Mouse (Mus musculus) embryonic facial prominence, embryonic 10.5 days (tissue): Measurements from ENCODE around the gene Cldn6. TPM values are rescaled to one million over a fixed set of nuclear protein-coding genes. Genes with fewer than 3 reads are reported as not detected.

ENCODE experiments used
- DNase-seq: peaks from one replicate; pipeline ENCODE4 v3.0.0-alpha.2; 2017; ENCODE audit warnings: low spot score
- H3K27ac ChIP-seq: fragments of 300-500 bp; sonication (generic); replicated peaks from 2 replicates; pipeline ENCODE4 v1.5.1; 2016; ENCODE audit warnings: mild to moderate bottlenecking
- H3K27me3 ChIP-seq: fragments of 300-500 bp; sonication (generic); replicated peaks from 2 replicates; pipeline ENCODE4 v1.6.1; 2016; ENCODE audit warnings: low read depth, mild to moderate bottlenecking; ENCODE audit not compliant: poor library complexity, severe bottlenecking
- H3K36me3 ChIP-seq: fragments of 300-500 bp; sonication (generic); replicated peaks from 2 replicates; pipeline ENCODE4 v1.6.1; 2016; ENCODE audit warnings: mild to moderate bottlenecking, moderate library complexity
- H3K4me1 ChIP-seq: fragments of 300-500 bp; sonication (generic); 2 replicates; pipeline ENCODE4 v1.6.1; 2016
- H3K4me3 ChIP-seq: fragments of 300-500 bp; sonication (generic); 2 replicates; pipeline ENCODE4 v1.5.1; 2016; ENCODE audit warnings: mild to moderate bottlenecking, moderate library complexity
- H3K9me3 ChIP-seq: fragments of 300-500 bp; sonication (generic); 2 replicates; pipeline ENCODE4 v1.6.1; 2016; ENCODE audit warnings: mild to moderate bottlenecking
- WGBS: fragments of 180-500 bp; shearing (Covaris S2); methylation state at CpG from one replicate; pipeline ENCODE4 v1.1.7; 2016; 5-methylcytosine and 5-hydroxymethylcytosine counted together
- polyA plus RNA-seq: library from polyadenylated mRNA; unstranded; fragments of >200 nt; fragmentation: Nextera tagmentation; extraction: Ambion mirVana; gene quantifications from 2 replicates; pipeline ENCODE4 v1.2.1, GENCODE M21; 2016

Cldn6 gene
- polyA plus RNA-seq, 1 experiment from 2014 or later: 77.2 TPM

GRCm38 (mm10) chr17:23677236-23677679 is 1.8 kb upstream of the Cldn6 start, which contains the start of gene Tnfrsf12a:
Gene Tnfrsf12a (minus strand): TSS chr17:23677468.
- peaks cover 69% of the 10 kb centered on the region for H3K4me1 ChIP-seq
- WGBS: under 1% methylated on average over 34 of the region's 34 CpGs
- peak within 1 kb of the TSS; percentile 58 for H3K27ac ChIP-seq

GRCm38 (mm10) chr17:23680336-23680735 is 1.3 kb downstream of the Cldn6 start:
- peak overlapping the region; percentile 51 for H3K4me3 ChIP-seq
- peak overlapping the region; percentile 67; the same call in 1 of the 2 replicates for H3K27ac ChIP-seq
- H3K27me3 ChIP-seq: peaks cover 98% of the 10 kb centered on the region
- peaks cover 69% of the 10 kb centered on the region for H3K4me1 ChIP-seq
- WGBS: 74% methylated on average over 9 of the region's 9 CpGs
- H3K9me3 ChIP-seq: no peaks in the 10 kb centered on the region
- DNase-seq: no peak
- H3K36me3 ChIP-seq: no peaks in the 10 kb centered on the region

More at GRCm38 (mm10) chr17:23677236-23677679, 1.8 kb upstream of the Cldn6 start, which contains the start of gene Tnfrsf12a:
- peaks cover 79% of the 10 kb centered on the region for H3K27me3 ChIP-seq
- no peaks in the 10 kb centered on the region for H3K36me3 ChIP-seq
- DNase-seq: peak; percentile 91
- no peaks in the 10 kb centered on the region for H3K9me3 ChIP-seq
- peak within 1 kb of the TSS; percentile 71 for H3K4me3 ChIP-seq

- Histone ChIP-seq H3K27ac (no peak overlapping the region), H3K4me1 (peaks cover 62% of the 10 kb centered on the region), H3K36me3 (no peaks in the 10 kb centered on the region), H3K27me3 (peaks cover 94% of the 10 kb centered on the region), H3K9me3 (no peaks in the 10 kb centered on the region), H3K4me3 (peak overlapping the region; percentile 51)
- 77% methylated on average over 10 of the region's 10 CpGs for WGBS
- DNase-seq: no peak
These were observed 2.0 kb downstream of the Cldn6 start for GRCm38 (mm10) chr17:23681086-23681485.

- WGBS: 67% methylated on average over 4 of the region's 4 CpGs
- H3K4me1 ChIP-seq: peaks cover 52% of the 10 kb centered on the region
- H3K4me3 ChIP-seq: peak overlapping the region; percentile 51; the same call in 1 of the 2 replicates
- no peak for DNase-seq
- no peaks in the 10 kb centered on the region for H3K36me3 ChIP-seq
- H3K27me3 ChIP-seq: peaks cover 85% of the 10 kb centered on the region
- H3K27ac ChIP-seq: no peak overlapping the region
- H3K9me3 ChIP-seq: no peaks in the 10 kb centered on the region
These were observed 3.0 kb downstream of the Cldn6 start for GRCm38 (mm10) chr17:23682092-23682491.

GRCm38 (mm10) chr17:23682530-23682929 is 3.5 kb downstream of the Cldn6 start:
- no peaks in the 10 kb centered on the region for H3K36me3 ChIP-seq
- H3K27ac ChIP-seq: peak overlapping the region; percentile 63; the same call in 1 of the 2 replicates
- no peaks in the 10 kb centered on the region for H3K9me3 ChIP-seq
- peak overlapping the region; percentile 51 for H3K4me3 ChIP-seq
- DNase-seq: no peak
- H3K27me3 ChIP-seq: peaks cover 81% of the 10 kb centered on the region
- peaks cover 47% of the 10 kb centered on the region for H3K4me1 ChIP-seq
- 64% methylated on average over 3 of the region's 3 CpGs for WGBS

- H3K27ac ChIP-seq: peak overlapping the region; percentile 63
- H3K27me3 ChIP-seq: peaks cover 74% of the 10 kb centered on the region
- DNase-seq: no peak
- H3K36me3 ChIP-seq: no peaks in the 10 kb centered on the region
- peak overlapping the region; percentile 51 for H3K4me3 ChIP-seq
- peaks cover 44% of the 10 kb centered on the region for H3K4me1 ChIP-seq
- H3K9me3 ChIP-seq: no peaks in the 10 kb centered on the region
- WGBS: 26% methylated on average over 15 of the region's 15 CpGs
These were observed 4.2 kb downstream of the Cldn6 start for GRCm38 (mm10) chr17:23683226-23683625.

- peak; percentile 55 for DNase-seq
- peaks cover 44% of the 10 kb centered on the region for H3K4me1 ChIP-seq
- no peaks in the 10 kb centered on the region for H3K9me3 ChIP-seq
- peak within 1 kb of the TSS; percentile 51 for H3K4me3 ChIP-seq
- peaks cover 66% of the 10 kb centered on the region for H3K27me3 ChIP-seq
- 10% methylated on average over 15 of the region's 15 CpGs for WGBS
- peak within 1 kb of the TSS; percentile 63 for H3K27ac ChIP-seq
- H3K36me3 ChIP-seq: no peaks in the 10 kb centered on the region
These were observed 5.0 kb downstream of the Cldn6 start, which contains the start of gene Cldn9 for GRCm38 (mm10) chr17:23683856-23684672. Gene Cldn9 (minus strand): TSS chr17:23684026.

GRCm38 (mm10) chr17:23694491-23694890 is 15.4 kb downstream of the Cldn6 start:
- DNase-seq: peak; percentile 22
- Histone ChIP-seq H3K27me3 (peaks cover 30% of the 10 kb centered on the region), H3K9me3 (no peaks in the 10 kb centered on the region), H3K4me1 (peaks cover 46% of the 10 kb centered on the region), H3K4me3 (no peak overlapping the region), H3K27ac (0 out of 2 replicates have a peak overlapping the region, but pooled peaks have one; percentile 36), H3K36me3 (no peaks in the 10 kb centered on the region)
- WGBS: 65% methylated on average over 1 of the region's 1 CpGs

- Histone ChIP-seq H3K4me1 (peaks cover 54% of the 10 kb centered on the region), H3K27me3 (peaks cover 43% of the 10 kb centered on the region), H3K36me3 (no peaks in the 10 kb centered on the region), H3K27ac (peak overlapping the region; percentile 35; the same call in 1 of the 2 replicates), H3K9me3 (no peaks in the 10 kb centered on the region), H3K4me3 (peak overlapping the region; percentile 12; the same call in 1 of the 2 replicates)
- DNase-seq: peak; percentile 73
- WGBS: 4% methylated on average over 3 of the region's 3 CpGs
These were observed 16.8 kb downstream of the Cldn6 start for GRCm38 (mm10) chr17:23695801-23696200.

- peak; percentile 50 for DNase-seq
- peak overlapping the region; percentile 84 for H3K4me3 ChIP-seq
- peak overlapping the region; percentile 55 for H3K27ac ChIP-seq
- WGBS: 2% methylated on average over 101 of the region's 101 CpGs
- peaks cover 50% of the 10 kb centered on the region for H3K4me1 ChIP-seq
- H3K9me3 ChIP-seq: no peaks in the 10 kb centered on the region
- H3K27me3 ChIP-seq: peaks cover 51% of the 10 kb centered on the region
- no peaks in the 10 kb centered on the region for H3K36me3 ChIP-seq
These were observed 20.4 kb downstream of the Cldn6 start for GRCm38 (mm10) chr17:23699131-23700077.

- no peaks in the 10 kb centered on the region for H3K36me3 ChIP-seq
- H3K27ac ChIP-seq: peak overlapping the region; percentile 55; the same call in 1 of the 2 replicates
- peaks cover 51% of the 10 kb centered on the region for H3K27me3 ChIP-seq
- peak; percentile 92 for DNase-seq
- peak overlapping the region; percentile 84 for H3K4me3 ChIP-seq
- H3K4me1 ChIP-seq: peaks cover 49% of the 10 kb centered on the region
- under 1% methylated on average over 28 of the region's 28 CpGs for WGBS
- H3K9me3 ChIP-seq: no peaks in the 10 kb centered on the region
These were observed 21.0 kb downstream of the Cldn6 start for GRCm38 (mm10) chr17:23700079-23700478.

- WGBS: 88% methylated on average over 9 of the region's 9 CpGs
- Histone ChIP-seq H3K4me3 (no peak overlapping the region), H3K4me1 (peaks cover 33% of the 10 kb centered on the region), H3K36me3 (no peaks in the 10 kb centered on the region), H3K9me3 (no peaks in the 10 kb centered on the region), H3K27ac (no peak overlapping the region), H3K27me3 (peaks cover 43% of the 10 kb centered on the region)
- no peak for DNase-seq
These were observed 24.3 kb downstream of the Cldn6 start for GRCm38 (mm10) chr17:23703301-23703700.
